Mouse (Mus musculus): ENCODE measurements around the gene Zfp750. TPM values are rescaled to one million over a fixed set of nuclear protein-coding genes. Genes with fewer than 3 reads are reported as not detected.

Zfp750 gene
- total RNA-seq (2022) = under 1 TPM; 0.14 to 0.30 (median 0.15) TPM

GRCm38 (mm10) chr11:121519131-121519530 lies at the start of gene Zfp750:
Gene Zfp750, minus strand, starts transcription at chr11:121519333.
- DNase-seq (ENCODE audit: low spot score in 2 of 2) = no peak

GRCm38 (mm10) chr11:121564265-121564664 lies 45.1 kb upstream of the Zfp750 start:
- DNase-seq (ENCODE audit: low spot score in 2 of 2) = no peak

- DNase-seq (ENCODE audit: low spot score in 2 of 2) = no peak
Observed at GRCm38 (mm10) chr11:121563312-121563711, 44.2 kb upstream of the Zfp750 start.

- no peak for DNase-seq (ENCODE audit: low spot score in 2 of 2)
Observed at GRCm38 (mm10) chr11:121560294-121560663, 41.1 kb upstream of the Zfp750 start.

GRCm38 (mm10) chr11:121559527-121560293 lies 40.6 kb upstream of the Zfp750 start:
- no peak for DNase-seq (ENCODE audit: low spot score in 2 of 2)

- no peak for DNase-seq (ENCODE audit: low spot score in 2 of 2)
Observed at GRCm38 (mm10) chr11:121558522-121558921, 39.4 kb upstream of the Zfp750 start.

GRCm38 (mm10) chr11:121557946-121558345 lies 38.8 kb upstream of the Zfp750 start:
- DNase-seq (ENCODE audit: low spot score in 2 of 2) = no peak

GRCm38 (mm10) chr11:121556727-121557126 lies 37.6 kb upstream of the Zfp750 start:
- DNase-seq (ENCODE audit: low spot score in 2 of 2) = no peak

GRCm38 (mm10) chr11:121553458-121553857 lies 34.3 kb upstream of the Zfp750 start:
- DNase-seq (ENCODE audit: low spot score in 2 of 2) = no peak

GRCm38 (mm10) chr11:121552846-121553457 lies 33.8 kb upstream of the Zfp750 start:
- no peak for DNase-seq (ENCODE audit: low spot score in 2 of 2)

- DNase-seq (ENCODE audit: low spot score in 2 of 2) = no peak
Observed at GRCm38 (mm10) chr11:121552167-121552566, 33.0 kb upstream of the Zfp750 start.

GRCm38 (mm10) chr11:121551206-121551799 lies 32.2 kb upstream of the Zfp750 start:
- DNase-seq (ENCODE audit: low spot score in 2 of 2) = no peak

GRCm38 (mm10) chr11:121549843-121550647 lies 30.9 kb upstream of the Zfp750 start:
- no peak for DNase-seq (ENCODE audit: low spot score in 2 of 2)

GRCm38 (mm10) chr11:121548996-121549842 lies 30.1 kb upstream of the Zfp750 start:
- peak in 1 of 2 experiments; percentile 38 for DNase-seq (ENCODE audit: low spot score in 2 of 2)

GRCm38 (mm10) chr11:121547925-121548324 lies 28.8 kb upstream of the Zfp750 start:
- DNase-seq (ENCODE audit: low spot score in 2 of 2) = no peak

GRCm38 (mm10) chr11:121547234-121547633 lies 28.1 kb upstream of the Zfp750 start:
- DNase-seq (ENCODE audit: low spot score in 2 of 2) = no peak

GRCm38 (mm10) chr11:121545398-121546034 lies 26.4 kb upstream of the Zfp750 start:
- DNase-seq (ENCODE audit: low spot score in 2 of 2) = no peak

GRCm38 (mm10) chr11:121544755-121545397 lies 25.7 kb upstream of the Zfp750 start:
- DNase-seq (ENCODE audit: low spot score in 2 of 2) = no peak

- no peak for DNase-seq (ENCODE audit: low spot score in 2 of 2)
Observed at GRCm38 (mm10) chr11:121543922-121544321, 24.8 kb upstream of the Zfp750 start.

Measured in left cerebral cortex, adult 8-10 months (tissue).